Mouse (Mus musculus) yolk sac, embryonic 10.5 days (tissue): ENCODE results near the gene Hist1h1c.

Source experiments
- DNase-seq: peaks from one replicate; pipeline ENCODE4 v3.0.0-alpha.2; 2017; ENCODE audit warnings: low spot score

The Hist1h1c gene

GRCm38 (mm10) chr13:23745381-23746161 lies 7.0 kb downstream of the Hist1h1c start, which contains the start of gene Hist1h3c:
Gene Hist1h3c, minus strand, starts transcription at chr13:23745602.
- peak; percentile 93 for DNase-seq

DNA sequence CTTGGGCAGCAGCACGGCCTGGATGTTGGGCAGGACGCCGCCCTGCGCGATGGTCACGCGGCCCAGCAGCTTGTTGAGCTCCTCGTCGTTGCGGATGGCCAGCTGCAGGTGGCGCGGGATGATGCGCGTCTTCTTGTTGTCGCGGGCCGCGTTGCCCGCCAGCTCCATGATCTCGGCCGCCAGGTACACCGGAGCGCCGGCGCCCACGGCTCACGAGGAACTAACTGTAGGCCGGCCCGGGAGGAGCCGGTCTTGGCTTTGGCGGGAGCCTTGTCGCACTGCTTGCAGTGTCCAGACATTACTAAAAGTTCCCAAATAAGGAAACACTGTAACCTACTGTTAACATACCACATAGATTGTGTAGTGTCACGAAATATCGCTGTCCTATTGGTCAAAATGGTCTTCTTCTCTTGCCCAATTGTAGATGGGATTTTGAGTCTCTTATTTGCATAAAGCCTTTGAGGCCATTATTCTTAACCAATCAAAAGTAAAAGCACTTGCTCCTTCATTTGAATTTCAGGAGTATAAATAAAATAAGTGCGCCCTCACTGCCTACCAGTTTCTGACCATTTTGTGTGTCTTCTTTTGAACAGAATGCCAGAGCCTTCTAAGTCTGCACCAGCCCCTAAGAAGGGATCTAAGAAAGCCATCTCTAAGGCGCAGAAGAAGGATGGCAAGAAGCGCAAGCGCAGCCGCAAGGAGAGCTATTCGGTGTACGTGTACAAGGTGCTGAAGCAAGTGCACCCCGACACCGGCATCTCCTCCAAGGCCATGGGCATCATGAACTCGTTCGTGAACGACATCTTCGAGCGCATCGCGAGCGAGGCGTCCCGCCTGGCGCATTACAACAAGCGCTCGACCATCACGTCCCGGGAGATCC lies 7.8 kb downstream of the Hist1h1c start, which contains the start of gene Hist1h2bb:
Gene Hist1h2bb (plus strand): TSS at position 534 of the 880 bp plus-strand sequence.
- peak; percentile 93 for DNase-seq

DNA sequence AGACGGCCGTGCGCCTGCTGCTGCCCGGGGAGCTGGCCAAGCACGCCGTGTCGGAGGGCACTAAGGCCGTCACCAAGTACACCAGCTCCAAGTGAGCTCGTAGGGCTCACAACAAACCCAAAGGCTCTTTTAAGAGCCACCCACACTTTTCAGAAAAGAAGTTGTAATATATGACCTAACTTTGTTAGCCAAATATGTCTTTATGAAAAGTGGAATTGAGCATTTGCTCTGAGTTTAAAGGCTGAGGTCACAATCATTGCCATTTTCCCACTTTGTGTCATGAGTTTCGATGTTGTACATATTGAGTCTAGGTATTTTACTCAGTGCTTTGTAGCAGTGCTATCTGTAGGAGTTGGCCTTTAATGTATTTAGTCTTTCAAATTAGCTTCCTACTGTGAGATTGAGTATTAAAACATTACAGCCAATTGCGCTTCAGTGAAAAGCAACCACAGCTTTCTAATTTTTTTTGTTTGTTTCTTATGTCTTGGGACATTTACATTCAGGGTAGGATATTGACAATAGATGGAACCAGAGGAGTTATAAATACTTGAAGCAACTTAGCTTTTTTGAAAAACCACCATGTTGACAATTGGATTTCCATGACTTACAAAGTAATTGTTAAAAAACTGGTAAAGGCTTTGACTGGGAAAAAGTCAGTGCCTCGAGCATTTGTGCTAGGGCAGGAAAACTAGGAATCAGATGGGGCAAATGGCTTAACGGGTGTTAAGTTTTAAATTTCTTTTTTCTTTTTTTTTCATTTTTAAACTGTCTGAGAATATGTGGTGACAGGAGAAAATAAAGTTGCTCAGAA lies 8.7 kb downstream of the Hist1h1c start:
- DNase-seq = peak; percentile 54

GRCm38 (mm10) chr13:23747892-23748288 lies 9.3 kb downstream of the Hist1h1c start:
- peak; percentile 55 for DNase-seq

DNA sequence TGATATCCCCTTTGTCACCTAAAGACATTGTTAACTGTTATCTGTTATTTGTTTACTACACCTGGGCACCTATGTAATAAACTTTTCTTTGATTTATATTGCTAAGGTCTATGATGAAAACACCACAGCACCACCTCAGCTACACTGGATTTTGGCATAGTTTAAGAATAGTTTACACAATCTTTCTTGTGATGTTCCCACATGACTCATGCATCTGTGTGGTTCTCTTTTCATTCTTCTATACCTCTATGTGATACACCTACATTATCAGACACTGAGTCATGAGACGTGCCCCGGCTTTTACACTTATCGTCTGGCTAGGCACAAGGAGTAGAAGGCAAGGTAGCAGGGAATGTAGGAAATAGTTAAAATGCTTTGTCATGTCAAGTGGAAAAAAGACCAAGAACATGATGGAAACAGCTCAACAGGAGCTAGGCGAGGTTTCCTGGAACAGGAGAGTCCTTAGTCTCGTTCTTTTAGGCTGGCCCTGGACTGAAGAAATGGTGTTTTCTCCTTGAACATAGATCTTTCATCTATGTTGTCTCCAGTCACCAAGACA lies 11.0 kb downstream of the Hist1h1c start:
- no peak for DNase-seq

DNA sequence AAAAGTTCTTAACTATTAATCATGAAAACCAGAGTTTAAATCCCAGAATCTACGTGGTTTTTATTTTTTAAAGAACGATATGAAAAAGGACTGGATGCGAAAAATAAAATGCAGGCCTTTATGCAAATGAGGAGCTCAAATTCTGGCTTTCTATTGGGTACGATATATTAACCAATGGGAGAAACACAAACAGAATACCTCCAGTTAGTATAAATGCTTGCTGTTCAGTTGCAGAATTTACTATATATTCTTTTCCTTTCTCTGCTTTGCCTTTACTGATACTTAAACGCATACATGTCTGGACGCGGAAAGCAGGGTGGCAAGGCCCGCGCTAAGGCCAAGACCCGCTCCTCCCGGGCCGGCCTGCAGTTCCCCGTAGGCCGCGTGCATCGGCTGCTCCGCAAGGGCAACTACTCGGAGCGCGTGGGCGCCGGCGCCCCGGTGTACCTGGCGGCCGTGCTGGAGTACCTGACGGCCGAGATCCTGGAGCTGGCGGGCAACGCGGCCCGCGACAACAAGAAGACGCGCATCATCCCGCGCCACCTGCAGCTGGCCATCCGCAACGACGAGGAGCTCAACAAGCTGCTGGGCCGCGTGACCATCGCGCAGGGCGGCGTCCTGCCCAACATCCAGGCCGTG lies 12.3 kb downstream of the Hist1h1c start, which contains the start of gene Hist1h2ab:
Gene Hist1h2ab (plus strand): TSS at position 288 of the 639 bp plus-strand sequence.
- peak; percentile 88 for DNase-seq

GRCm38 (mm10) chr13:23751478-23751956 lies 12.9 kb downstream of the Hist1h1c start:
- DNase-seq = peak; percentile 57

DNA sequence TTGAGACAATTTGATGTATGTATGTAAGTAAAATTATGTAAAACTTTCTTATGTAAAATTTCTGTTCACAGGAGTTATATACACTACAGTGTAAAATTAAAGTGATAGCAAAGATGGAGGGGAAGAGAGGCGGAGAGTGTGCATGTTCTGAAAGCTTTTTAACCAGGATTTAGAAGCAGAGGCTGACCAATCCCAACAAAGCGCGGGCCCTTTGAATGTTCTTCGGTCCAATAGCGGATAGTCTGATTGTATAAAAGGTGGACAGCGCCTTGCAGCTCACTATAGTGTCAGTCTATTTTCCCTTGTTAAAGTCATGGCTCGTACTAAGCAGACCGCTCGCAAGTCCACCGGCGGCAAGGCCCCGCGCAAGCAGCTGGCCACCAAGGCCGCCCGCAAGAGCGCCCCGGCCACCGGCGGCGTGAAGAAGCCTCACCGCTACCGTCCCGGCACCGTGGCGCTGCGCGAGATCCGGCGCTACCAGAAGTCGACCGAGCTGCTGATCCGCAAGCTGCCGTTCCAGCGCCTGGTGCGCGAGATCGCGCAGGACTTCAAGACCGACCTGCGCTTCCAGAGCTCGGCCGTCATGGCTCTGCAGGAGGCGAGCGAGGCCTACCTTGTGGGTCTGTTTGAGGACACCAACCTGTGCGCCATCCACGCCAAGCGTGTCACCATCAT lies 13.6 kb downstream of the Hist1h1c start, which contains the start of gene Hist1h3b:
Gene Hist1h3b (plus strand): TSS at position 201 of the 675 bp plus-strand sequence.
- peak; percentile 94 for DNase-seq

DNA sequence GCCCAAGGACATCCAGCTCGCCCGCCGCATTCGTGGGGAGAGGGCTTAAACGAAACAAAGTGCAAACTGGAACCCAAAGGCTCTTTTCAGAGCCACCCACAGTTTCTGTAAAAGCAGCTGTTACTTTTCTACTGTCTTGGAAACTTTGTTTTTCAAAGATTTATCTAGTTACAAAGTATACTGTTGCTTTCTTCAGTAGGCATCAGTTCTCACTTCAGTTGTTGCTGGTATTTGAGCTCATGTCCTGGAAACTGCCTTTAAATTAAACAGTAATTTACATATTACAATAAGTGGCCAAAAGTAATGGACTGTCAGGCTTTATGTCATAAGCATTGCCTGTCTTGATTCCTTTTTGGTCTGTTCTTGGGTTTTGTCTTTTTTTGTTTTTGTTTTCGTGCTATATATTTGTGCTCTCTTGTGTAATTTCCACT lies 14.1 kb downstream of the Hist1h1c start:
- peak; percentile 45 for DNase-seq

GRCm38 (mm10) chr13:23753314-23754078 lies 14.9 kb downstream of the Hist1h1c start:
- peak; percentile 5 for DNase-seq

DNA sequence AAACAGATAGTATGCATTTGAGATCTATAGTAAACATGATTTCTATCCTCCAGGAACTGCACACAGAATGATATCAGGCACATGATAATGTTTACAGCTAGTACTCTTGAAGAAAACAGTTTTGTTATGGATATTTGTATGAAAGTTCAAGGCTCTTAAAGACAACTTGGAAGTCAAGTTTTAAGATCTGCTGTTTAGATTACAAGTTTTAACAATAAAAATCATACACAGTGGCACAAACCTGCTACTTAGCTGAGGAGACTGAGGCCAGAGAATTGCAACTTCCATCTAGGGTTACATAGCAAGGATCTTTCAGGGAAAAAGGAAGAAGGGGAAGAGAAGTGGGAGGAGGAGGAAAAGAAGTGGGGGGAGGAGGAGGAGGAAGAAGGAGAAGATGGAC lies 16.4 kb downstream of the Hist1h1c start:
- DNase-seq = no peak

- DNase-seq = peak; percentile 97
These were observed 18.2 kb downstream of the Hist1h1c start, which contains the start of gene Hist1h4b for GRCm38 (mm10) chr13:23756790-23757189. Gene Hist1h4b, plus strand, starts transcription at chr13:23757013.

- peak; percentile 82 for DNase-seq
These were observed 18.7 kb downstream of the Hist1h1c start for GRCm38 (mm10) chr13:23757211-23757773.

GRCm38 (mm10) chr13:23757921-23758320 lies 19.3 kb downstream of the Hist1h1c start:
- no peak for DNase-seq

DNA sequence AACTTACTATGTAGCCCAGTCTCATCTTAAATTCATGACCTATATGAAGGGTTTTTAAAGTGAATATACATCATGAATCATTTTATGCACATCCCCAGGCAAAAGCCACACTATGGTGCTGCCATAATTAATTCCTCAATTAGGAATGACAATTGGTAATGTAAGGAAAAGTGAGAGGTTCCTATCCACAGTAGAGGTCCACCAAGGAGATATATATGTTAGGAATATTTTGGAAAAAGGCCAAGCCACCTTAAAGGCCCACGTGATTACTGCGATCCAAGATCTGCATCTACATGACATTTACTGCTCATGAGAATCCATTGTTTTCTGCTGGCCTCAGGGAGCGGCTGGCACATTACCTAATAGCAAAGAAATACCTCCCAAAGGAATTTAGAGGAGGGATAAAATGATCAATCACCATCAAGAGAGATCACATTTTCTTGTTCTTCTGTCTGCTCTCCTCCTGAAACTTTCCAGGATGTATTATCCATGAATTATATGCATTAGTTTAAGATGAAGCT lies 20.7 kb downstream of the Hist1h1c start:
- DNase-seq = no peak

- DNase-seq = no peak
These were observed 21.3 kb downstream of the Hist1h1c start for GRCm38 (mm10) chr13:23759916-23760239.

- peak; percentile 39 for DNase-seq
These were observed 21.8 kb downstream of the Hist1h1c start for GRCm38 (mm10) chr13:23760240-23760971.
